Mouse (Mus musculus): ENCODE data around the gene Abcg1.

Gene Abcg1

GRCm38 (mm10) chr17:31129452-31129851, 72.0 kb downstream of the Abcg1 start, which contains the start of gene Tff3:
Tff3 (minus strand) TSS chr17:31129646.
- DNase-seq (ENCODE audit: low spot score) = no peak

- DNase-seq (ENCODE audit: low spot score) = no peak
Observed at GRCm38 (mm10) chr17:31131269-31131821, 73.9 kb downstream of the Abcg1 start.

- DNase-seq (ENCODE audit: low spot score) = no peak
Observed at GRCm38 (mm10) chr17:31133776-31134175, 76.3 kb downstream of the Abcg1 start.

- no peak for DNase-seq (ENCODE audit: low spot score)
Observed at GRCm38 (mm10) chr17:31134913-31135312, 77.4 kb downstream of the Abcg1 start.

- DNase-seq (ENCODE audit: low spot score) = no peak
Observed at GRCm38 (mm10) chr17:31136291-31136690, 78.8 kb downstream of the Abcg1 start.

- no peak for DNase-seq (ENCODE audit: low spot score)
Observed at GRCm38 (mm10) chr17:31136821-31137220, 79.3 kb downstream of the Abcg1 start.

- DNase-seq (ENCODE audit: low spot score) = no peak
Observed at GRCm38 (mm10) chr17:31138398-31138797, 80.9 kb downstream of the Abcg1 start.

- no peak for DNase-seq (ENCODE audit: low spot score)
Observed at GRCm38 (mm10) chr17:31142116-31142515, 84.6 kb downstream of the Abcg1 start.

- no peak for DNase-seq (ENCODE audit: low spot score)
Observed at GRCm38 (mm10) chr17:31144040-31145037, 86.9 kb downstream of the Abcg1 start, which contains the start of gene Tff2. Tff2 (minus strand) TSS chr17:31144282.

- no peak for DNase-seq (ENCODE audit: low spot score)
Observed at GRCm38 (mm10) chr17:31145998-31146397, 88.5 kb downstream of the Abcg1 start.

- DNase-seq (ENCODE audit: low spot score) = no peak
Observed at GRCm38 (mm10) chr17:31152512-31152911, 95.0 kb downstream of the Abcg1 start.

- DNase-seq (ENCODE audit: low spot score) = no peak
Observed at GRCm38 (mm10) chr17:31152966-31153499, 95.6 kb downstream of the Abcg1 start.

GRCm38 (mm10) chr17:31153785-31154184, 96.3 kb downstream of the Abcg1 start:
- DNase-seq (ENCODE audit: low spot score) = no peak

GRCm38 (mm10) chr17:31157921-31158320, 100.4 kb downstream of the Abcg1 start:
- DNase-seq (ENCODE audit: low spot score) = no peak

- DNase-seq (ENCODE audit: low spot score) = no peak
Observed at GRCm38 (mm10) chr17:31160291-31160690, 102.8 kb downstream of the Abcg1 start.

GRCm38 (mm10) chr17:31162607-31163006, 105.1 kb downstream of the Abcg1 start:
- DNase-seq (ENCODE audit: low spot score) = no peak

GRCm38 (mm10) chr17:31163821-31164220, 106.3 kb downstream of the Abcg1 start:
- no peak for DNase-seq (ENCODE audit: low spot score)

- no peak for DNase-seq (ENCODE audit: low spot score)
Observed at GRCm38 (mm10) chr17:31165127-31165526, 107.7 kb downstream of the Abcg1 start, which contains the start of gene Tff1. Tff1 (minus strand) TSS chr17:31165277.

Data from ovary, adult 18-20 months (tissue).